15 mouse cellular contexts compared by ENCODE assay signal in genomic region chr10:67213720-67214119, GRCm38 (mm10).
"Had no signal": no experiment of that assay in that cellular context is flagged by ENCODE, and none has a peak within 500 bp of the region (broad histone marks: within the 10 kb centered on the region; RNA-seq: fewer than 3 reads in every experiment).

No protein-coding gene starts in this region.

- H3K9ac ChIP-seq: limb, embryonic 13.5 days; lung, embryonic 15.5 days; neural tube, embryonic 13.5 days had no signal

- H3K4me2 ChIP-seq: limb, embryonic 13.5 days; liver, embryonic 11.5 days; lung, embryonic 15.5 days; neural tube, embryonic 13.5 days had no signal

- H3K4me1 ChIP-seq: midbrain, embryonic 10.5 days had no signal

- H3K9me3 ChIP-seq: limb, embryonic 13.5 days; lung, embryonic 15.5 days; midbrain, embryonic 10.5 days; neural tube, embryonic 13.5 days had no signal

- H3K27me3 ChIP-seq: limb, embryonic 13.5 days; lung, embryonic 15.5 days; neural tube, embryonic 13.5 days had no signal

- H3K4me3 ChIP-seq: limb, embryonic 13.5 days; lung, embryonic 15.5 days; midbrain, embryonic 10.5 days; neural tube, embryonic 13.5 days had no signal

- H3K27ac ChIP-seq: kidney, postnatal 0 days; limb, embryonic 13.5 days; lung, embryonic 15.5 days; midbrain, embryonic 10.5 days; neural tube, embryonic 13.5 days had no signal

- DNase-seq: kidney, adult 11 months; kidney, adult 9 months; kidney, postnatal 36 days; left cerebral cortex, postnatal 4 days; lung, postnatal 4 days; right cerebral cortex, adult 18-20 months; thymus, adult 2 months; thymus, postnatal 25 days had no signal

- ATAC-seq: midbrain, embryonic 16.5 days had no signal
